Mouse (Mus musculus) liver (tissue): ENCODE measurements around the gene Olfr23.
"Not testable (repeated sequence)": the region's sequence is repeated elsewhere in the genome, so short reads cannot be mapped to it uniquely, and the experiment has no call there.

Source experiments
- DNase-seq: peaks from one replicate; pipeline ENCODE4 v3.0.0-alpha.2; 2020; ENCODE audit warnings: mixed read lengths

The Olfr23 gene

GRCm38 (mm10) chr11:73936377-73936776 lies at the start of gene Olfr23:
Gene Olfr23, plus strand, starts transcription at chr11:73936677.
- no peak for DNase-seq

- DNase-seq: no peak
These were observed 45.8 kb upstream of the Olfr23 start, which contains the start of gene Olfr394 for GRCm38 (mm10) chr11:73890671-73891070. Gene Olfr394, minus strand, starts transcription at chr11:73890771.

GRCm38 (mm10) chr11:73909199-73909598 lies 27.3 kb upstream of the Olfr23 start, which contains the start of gene Olfr395:
Gene Olfr395, minus strand, starts transcription at chr11:73909299.
- DNase-seq: not testable (repeated sequence)

GRCm38 (mm10) chr11:73960517-73960916 lies 24.0 kb downstream of the Olfr23 start, which contains the start of gene Olfr397:
Gene Olfr397, plus strand, starts transcription at chr11:73960817.
- DNase-seq: no peak

GRCm38 (mm10) chr11:73990307-73990706 lies 53.8 kb downstream of the Olfr23 start, which contains the start of gene Olfr398:
Gene Olfr398, minus strand, starts transcription at chr11:73990407.
- DNase-seq: no peak
